Mouse (Mus musculus) midbrain, embryonic 14.5 days (tissue): ENCODE data around the gene Tenm2. TPM values are rescaled to one million over a fixed set of nuclear protein-coding genes. Genes with fewer than 3 reads are reported as not detected.

Experiments
- ATAC-seq: fragments of 200-750 bp; cut with Nextera tagmentation; 2 replicates; pipeline ENCODE4 v1.8.0; 2017; ENCODE audit warnings: moderate number of reproducible peaks, moderate library complexity; ENCODE audit not compliant: low FRiP score, low TSS enrichment
- DNase-seq: peaks from one replicate; pipeline ENCODE4 v3.0.0-alpha.2; 2015
- H3K27ac ChIP-seq: fragments of 300-500 bp; sonication (generic); replicated peaks from 2 replicates; pipeline ENCODE4 v1.5.1; 2014; ENCODE audit warnings: mild to moderate bottlenecking, low read depth, low read length, moderate library complexity
- H3K27me3 ChIP-seq: fragments of 300-500 bp; sonication (generic); 2 replicates; pipeline ENCODE4 v1.6.1; 2014; ENCODE audit warnings: low read length, control low read depth, mixed read lengths; ENCODE audit not compliant: control insufficient read depth, insufficient read depth
- H3K36me3 ChIP-seq: fragments of 300-500 bp; sonication (generic); 2 replicates; pipeline ENCODE4 v1.6.1; 2014; ENCODE audit warnings: low read length, control low read depth; ENCODE audit not compliant: control insufficient read depth, insufficient read depth
- H3K4me1 ChIP-seq: fragments of 300-500 bp; sonication (generic); 2 replicates; pipeline ENCODE4 v1.6.1; 2014; ENCODE audit warnings: mild to moderate bottlenecking, antibody characterized with exemption, low read length, control low read depth; ENCODE audit not compliant: control insufficient read depth, insufficient read depth
- H3K4me2 ChIP-seq: fragments of 300-500 bp; sonication (generic); 2 replicates; pipeline ENCODE4 v1.6.1; 2014; ENCODE audit warnings: mild to moderate bottlenecking, low read length, moderate library complexity
- H3K4me3 ChIP-seq: fragments of 300-500 bp; sonication (generic); replicated peaks from 2 replicates; pipeline ENCODE4 v1.5.1; 2014; ENCODE audit warnings: low read depth, low read length
- H3K9ac ChIP-seq: fragments of 300-500 bp; sonication (generic); replicated peaks from 2 replicates; pipeline ENCODE4 v1.6.1; 2014; ENCODE audit warnings: mild to moderate bottlenecking, low read length, moderate library complexity
- H3K9me3 ChIP-seq: fragments of 300-500 bp; sonication (generic); 2 replicates; pipeline ENCODE4 v1.6.1; 2016; ENCODE audit warnings: low read length, control low read depth, mixed read lengths; ENCODE audit not compliant: control insufficient read depth
- WGBS: fragments of 180-500 bp; shearing (Covaris S2); extraction: QIAGEN DNeasy Blood & Tissue Kit; methylation state at CpG from one replicate; pipeline ENCODE4 v1.1.7; 2014; 5-methylcytosine and 5-hydroxymethylcytosine counted together
- polyA plus RNA-seq: library from polyadenylated mRNA; unstranded; fragments of >200 nt; fragmentation: Nextera tagmentation; extraction: Ambion mirVana; gene quantifications from 2 replicates; pipeline ENCODE4 v1.2.1, GENCODE M21; 2014

Tenm2 gene
- polyA plus RNA-seq, 1 experiment from 2014 or later: 52.8 TPM

DNA sequence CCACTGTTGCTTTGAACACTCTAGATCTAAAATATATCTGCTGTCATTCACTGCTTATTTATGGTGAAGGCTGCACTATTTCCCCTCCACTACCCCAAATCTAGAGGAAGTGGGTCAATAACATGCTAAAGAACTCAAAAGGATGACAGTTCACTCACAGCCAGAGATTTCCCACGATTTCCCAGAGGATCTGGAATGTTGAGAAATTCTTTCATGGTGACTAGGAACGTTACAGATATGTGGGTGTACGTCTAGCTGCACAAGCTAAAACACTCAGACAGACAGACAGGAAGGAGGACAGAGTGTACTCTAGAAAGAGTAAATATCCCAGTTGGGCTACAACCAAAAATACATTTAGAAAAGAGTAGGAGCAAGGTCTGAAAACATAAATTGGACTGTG is 384.1 kb downstream of the Tenm2 start:
- no peak for DNase-seq
- Histone ChIP-seq H3K9me3 (no peaks in the 10 kb centered on the region), H3K36me3 (no peaks in the 10 kb centered on the region), H3K9ac (no peak overlapping the region), H3K27me3 (no peaks in the 10 kb centered on the region), H3K27ac (no peak overlapping the region), H3K4me1 (no peaks in the 10 kb centered on the region), H3K4me3 (no peak overlapping the region), H3K4me2 (no peak overlapping the region)
- ATAC-seq: no peak
- 70% methylated on average over 3 of the region's 3 CpGs for WGBS

DNA sequence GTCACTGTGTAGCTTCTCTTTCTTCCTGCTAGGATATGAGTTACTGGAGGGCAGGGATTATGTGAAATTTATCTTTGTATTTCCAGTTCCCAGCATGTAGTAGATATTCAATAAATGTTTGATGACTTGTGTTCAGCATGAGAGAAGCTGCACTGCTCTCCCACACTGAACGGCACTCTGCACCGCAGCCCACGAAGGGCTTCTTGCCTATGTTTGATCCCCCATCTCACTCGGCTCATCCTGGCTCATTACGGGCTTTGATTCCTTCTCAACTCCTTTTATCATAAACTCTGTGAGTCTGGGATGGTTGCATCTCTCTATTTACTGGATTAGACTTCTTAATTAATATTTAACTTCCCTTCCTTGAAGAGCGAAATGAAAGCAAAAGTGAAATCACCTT is 388.3 kb downstream of the Tenm2 start:
- Histone ChIP-seq H3K4me1 (no peaks in the 10 kb centered on the region), H3K27ac (peak overlapping the region; percentile 32; the same call in 1 of the 2 replicates)
- 61% methylated on average over 6 of the region's 6 CpGs for WGBS

DNA sequence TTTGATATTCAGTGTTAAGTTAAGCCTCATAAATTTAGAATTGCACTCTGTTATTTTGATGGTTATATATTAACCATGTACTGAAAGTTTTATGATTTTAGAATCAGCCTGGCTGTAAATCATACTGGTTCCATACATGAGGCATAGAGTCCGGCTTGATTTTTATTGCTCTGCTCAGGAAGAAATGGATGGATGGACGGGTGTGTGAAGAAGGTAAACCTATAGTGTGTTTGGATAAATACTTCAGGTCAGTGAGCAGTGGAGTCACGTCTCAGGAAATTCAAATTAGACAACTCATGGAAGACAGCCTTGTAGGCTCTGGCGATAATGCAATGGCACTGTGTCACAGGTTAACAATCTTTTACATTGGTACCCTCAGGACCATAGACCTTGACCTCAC is 402.9 kb downstream of the Tenm2 start:
- WGBS: 85% methylated on average over 4 of the region's 4 CpGs
- Histone ChIP-seq H3K9me3 (no peaks in the 10 kb centered on the region), H3K9ac (no peak overlapping the region), H3K4me3 (no peak overlapping the region), H3K4me2 (no peak overlapping the region), H3K27ac (no peak overlapping the region), H3K4me1 (no peaks in the 10 kb centered on the region), H3K36me3 (no peaks in the 10 kb centered on the region), H3K27me3 (no peaks in the 10 kb centered on the region)
- no peak for ATAC-seq
- DNase-seq: no peak

More for the DNA sequence above, 388.3 kb downstream of the Tenm2 start:
- Histone ChIP-seq H3K4me3 (no peak overlapping the region), H3K4me2 (no peak overlapping the region), H3K27me3 (no peaks in the 10 kb centered on the region), H3K9ac (no peak overlapping the region), H3K9me3 (no peaks in the 10 kb centered on the region), H3K36me3 (no peaks in the 10 kb centered on the region)
- DNase-seq: peak; percentile 54
- no peak for ATAC-seq

DNA sequence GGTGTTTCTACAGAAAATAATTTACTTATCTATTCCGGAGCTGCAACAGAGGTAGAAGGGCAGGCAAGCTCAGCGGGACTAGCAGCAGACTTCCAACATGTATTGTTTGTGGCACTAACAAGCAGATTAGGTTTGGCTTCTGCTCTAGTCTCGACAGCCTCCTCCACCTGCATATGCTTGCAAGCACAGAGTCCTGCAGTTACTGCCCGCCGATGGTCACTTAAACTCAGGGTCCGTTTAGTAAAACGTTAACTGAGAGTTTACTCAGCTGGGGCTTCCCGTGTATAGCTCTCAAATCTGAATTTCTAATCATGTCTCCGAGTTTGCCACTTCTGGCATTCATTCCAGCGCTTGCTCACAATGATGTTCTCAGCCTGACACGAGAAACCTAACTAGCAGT is 404.3 kb downstream of the Tenm2 start:
- Histone ChIP-seq H3K4me2 (no peak overlapping the region), H3K4me3 (no peak overlapping the region), H3K27me3 (no peaks in the 10 kb centered on the region), H3K36me3 (no peaks in the 10 kb centered on the region), H3K9me3 (no peaks in the 10 kb centered on the region), H3K4me1 (no peaks in the 10 kb centered on the region), H3K9ac (no peak overlapping the region), H3K27ac (no peak overlapping the region)
- ATAC-seq (no peak), DNase-seq (no peak)
- 56% methylated on average over 11 of the region's 11 CpGs for WGBS

GRCm38 (mm10) chr11:36824666-36825065 is 411.1 kb downstream of the Tenm2 start:
- Histone ChIP-seq H3K4me2 (no peak overlapping the region), H3K4me1 (0 out of 2 replicates have a peak, but pooled peaks cover 10% of the 10 kb centered on the region), H3K9ac (no peak overlapping the region), H3K27me3 (no peaks in the 10 kb centered on the region), H3K36me3 (no peaks in the 10 kb centered on the region), H3K4me3 (no peak overlapping the region), H3K27ac (0 out of 2 replicates have a peak overlapping the region, but pooled peaks have one; percentile 1), H3K9me3 (no peaks in the 10 kb centered on the region)
- no peak for DNase-seq
- 28% methylated on average over 7 of the region's 7 CpGs for WGBS
- ATAC-seq: no peak

- no peak overlapping the region for H3K27ac ChIP-seq
- H3K4me2 ChIP-seq: no peak overlapping the region
- no peaks in the 10 kb centered on the region for H3K9me3 ChIP-seq
- no peak overlapping the region for H3K9ac ChIP-seq
- no peak overlapping the region for H3K4me3 ChIP-seq
- DNase-seq: no peak
- WGBS: 65% methylated on average over 1 of the region's 1 CpGs
- H3K27me3 ChIP-seq: no peaks in the 10 kb centered on the region
- H3K36me3 ChIP-seq: no peaks in the 10 kb centered on the region
- ATAC-seq: no peak
- peaks cover 18% of the 10 kb centered on the region for H3K4me1 ChIP-seq
Observed at GRCm38 (mm10) chr11:36804615-36805014, 431.1 kb downstream of the Tenm2 start.

DNA sequence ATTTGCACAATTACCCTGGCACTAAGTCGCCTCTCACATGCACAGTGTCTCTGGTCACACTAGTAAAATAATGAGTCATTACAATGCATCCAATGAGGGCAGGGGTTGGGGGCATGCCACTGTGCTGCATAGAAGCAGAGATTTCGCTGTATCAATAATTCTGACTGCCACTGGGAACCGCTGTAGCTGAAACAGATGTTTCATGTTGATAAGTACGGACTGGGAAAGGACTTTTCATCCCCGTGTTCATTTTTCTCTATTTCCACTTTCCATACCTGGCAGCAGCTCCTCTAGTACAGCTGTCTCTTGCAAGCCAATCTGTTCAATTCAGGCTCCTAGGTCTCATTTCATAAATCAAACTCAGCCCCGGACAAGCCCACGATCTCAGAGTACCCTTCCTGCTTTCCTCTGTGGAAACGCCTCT is 433.5 kb downstream of the Tenm2 start:
- H3K4me3 ChIP-seq: no peak overlapping the region
- H3K4me1 ChIP-seq: peaks cover 18% of the 10 kb centered on the region
- no peaks in the 10 kb centered on the region for H3K36me3 ChIP-seq
- no peaks in the 10 kb centered on the region for H3K9me3 ChIP-seq
- 33% methylated on average over 8 of the region's 8 CpGs for WGBS
- peak overlapping the region; percentile 34 for H3K4me2 ChIP-seq
- H3K27me3 ChIP-seq: no peaks in the 10 kb centered on the region
- H3K27ac ChIP-seq: peak overlapping the region; percentile 63
- DNase-seq: peak; percentile 66
- H3K9ac ChIP-seq: no peak overlapping the region; the same call in 1 of the 2 replicates
- no peak for ATAC-seq

DNA sequence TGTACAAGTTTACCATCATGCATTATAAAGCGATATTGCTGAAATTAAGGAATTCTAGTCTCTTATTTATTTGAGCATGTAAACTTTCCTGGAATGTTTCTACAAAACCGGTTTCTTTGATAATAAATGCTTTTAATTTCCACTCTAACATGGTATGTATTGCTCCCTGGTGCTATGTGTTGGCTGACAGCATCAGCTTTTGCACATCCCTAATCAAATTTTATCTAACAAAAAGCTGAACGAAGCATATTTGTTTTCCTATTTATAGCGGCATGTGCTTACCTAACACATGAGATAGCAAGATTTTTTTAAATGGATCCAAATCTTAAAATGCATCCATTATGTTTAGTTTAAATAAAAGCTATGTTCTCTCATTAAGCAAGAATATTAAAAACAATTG is 434.1 kb downstream of the Tenm2 start:
- Histone ChIP-seq H3K36me3 (no peaks in the 10 kb centered on the region), H3K9ac (no peak overlapping the region; the same call in 1 of the 2 replicates), H3K4me1 (peaks cover 18% of the 10 kb centered on the region), H3K4me3 (no peak overlapping the region), H3K4me2 (peak overlapping the region; percentile 34; the same call in 1 of the 2 replicates), H3K27me3 (no peaks in the 10 kb centered on the region), H3K27ac (peak overlapping the region; percentile 63; the same call in 1 of the 2 replicates), H3K9me3 (no peaks in the 10 kb centered on the region)
- WGBS: 85% methylated on average over 4 of the region's 4 CpGs
- ATAC-seq: no peak
- DNase-seq: no peak

- Histone ChIP-seq H3K36me3 (no peaks in the 10 kb centered on the region), H3K4me2 (no peak overlapping the region), H3K27ac (no peak overlapping the region), H3K27me3 (no peaks in the 10 kb centered on the region), H3K9me3 (no peaks in the 10 kb centered on the region), H3K4me3 (no peak overlapping the region), H3K9ac (no peak overlapping the region), H3K4me1 (peaks cover 18% of the 10 kb centered on the region)
- WGBS: 72% methylated on average over 8 of the region's 8 CpGs
- ATAC-seq (no peak), DNase-seq (no peak)
Observed at GRCm38 (mm10) chr11:36799409-36799808, 436.4 kb downstream of the Tenm2 start.
